Mouse (Mus musculus) central nervous system, embryonic 18 days (tissue): ENCODE measurements around the gene 2610001J05Rik. TPM values are rescaled to one million over a fixed set of nuclear protein-coding genes. Genes with fewer than 3 reads are reported as not detected.

Source experiments
- polyA plus RNA-seq: library from polyadenylated mRNA; depleted of rRNA; stranded (reverse); fragments of >200 nt; gene quantifications from 2 replicates; pipeline ENCODE4 v1.2.3, GENCODE M21; 2012; rRNA removed

Gene 2610001J05Rik
- 86.1 and 89.2 TPM in 2 replicates for polyA plus RNA-seq

DNA sequence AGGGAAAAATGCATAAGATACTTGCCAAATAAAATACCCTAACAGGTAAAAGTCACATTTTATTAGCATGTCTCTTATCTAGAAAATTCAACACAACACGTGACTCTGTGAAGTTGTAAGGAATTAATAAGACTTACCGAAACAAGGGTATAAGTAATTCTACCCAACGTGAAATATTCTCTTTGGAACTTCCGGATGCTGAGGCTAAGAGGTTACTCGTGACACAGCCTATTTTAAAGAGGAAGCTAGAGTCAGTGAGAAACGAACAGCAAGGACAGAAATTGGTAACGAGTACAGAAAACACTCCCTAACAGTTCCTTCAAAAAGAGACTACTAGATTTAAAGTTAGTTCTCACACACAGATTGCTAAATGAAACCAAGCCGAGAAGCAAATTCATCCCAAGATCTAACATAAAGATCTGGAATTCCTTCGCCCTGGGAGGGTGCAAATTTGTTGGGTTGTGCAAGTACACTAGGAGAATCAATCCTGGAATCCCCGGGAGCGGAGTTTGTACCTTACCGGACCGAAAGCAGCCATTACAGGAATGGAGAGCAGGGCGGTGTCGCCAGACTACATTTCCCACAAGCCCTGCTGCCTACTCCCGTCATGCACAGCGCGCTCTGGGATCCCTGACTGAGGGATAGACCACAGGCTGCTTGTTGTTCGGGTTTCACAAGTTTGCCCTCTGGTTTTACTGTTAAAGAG, at the start of gene 2610001J05Rik:
2610001J05Rik (minus strand) TSS at position 600 of the 706 bp plus-strand sequence.

DNA sequence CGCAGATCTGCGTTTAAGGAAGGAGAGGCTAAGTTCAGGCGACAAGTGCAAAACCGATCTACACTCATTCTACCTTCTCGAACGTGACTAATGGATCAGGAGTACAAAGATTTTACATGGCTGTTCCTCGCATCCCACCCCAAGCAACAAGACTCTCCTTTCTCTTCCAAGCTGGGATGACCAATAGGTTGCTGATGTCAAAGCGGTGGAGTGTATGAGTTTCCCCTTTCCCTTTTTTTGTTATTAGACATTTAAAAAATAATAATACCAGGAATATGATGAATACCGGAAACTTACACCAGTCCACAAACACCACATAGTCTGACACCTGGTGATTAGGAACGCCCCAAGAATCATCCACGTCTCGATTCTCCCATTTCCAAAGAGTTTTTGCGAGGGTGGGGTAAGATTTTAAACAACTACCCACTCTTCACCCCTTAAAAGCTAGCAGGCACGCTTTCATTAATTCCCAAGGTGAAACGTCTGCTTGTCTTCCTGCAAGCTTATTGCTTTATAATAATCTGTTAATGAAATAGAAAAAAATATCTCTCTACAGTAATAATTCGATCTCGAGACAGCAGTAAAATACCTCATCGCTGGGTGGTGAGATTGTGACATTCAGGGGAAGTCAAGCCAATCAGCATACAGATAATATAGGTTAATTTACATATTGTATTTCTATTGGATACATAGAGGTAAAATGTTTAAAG, 31.8 kb downstream of the 2610001J05Rik start, which contains the start of gene Gpr85:
Gpr85 (minus strand) TSS at position 598 of the 710 bp plus-strand sequence.

Other genes with a start within 250 kb of the 2610001J05Rik start
- 16.0 and 16.1 TPM in 2 replicates for gene Bmt2, start 193.6 kb downstream of the 2610001J05Rik start, polyA plus RNA-seq
- 77.1 and 86.0 TPM in 2 replicates for gene Gpr85, start 31.6 kb downstream of the 2610001J05Rik start, polyA plus RNA-seq